Mouse (Mus musculus) ovary, adult 18-20 months (tissue): ENCODE results near the gene Gpatch3.

Source experiments
- DNase-seq: peaks from one replicate; pipeline ENCODE4 v3.0.0; 2022; ENCODE audit warnings: low spot score, mixed read lengths

Gene Gpatch3

GRCm38 (mm10) chr4:133584059-133584951, 9.8 kb downstream of the Gpatch3 start, which contains the start of gene Gpn2:
TSS of gene Gpn2 (plus strand) at chr4:133584362.
- DNase-seq, result peak; percentile 66

GRCm38 (mm10) chr4:133592570-133592969, 18.0 kb downstream of the Gpatch3 start:
- no peak for DNase-seq

GRCm38 (mm10) chr4:133595538-133595937, 21.0 kb downstream of the Gpatch3 start:
- DNase-seq, result no peak

- DNase-seq, result no peak
These were observed 21.5 kb downstream of the Gpatch3 start for GRCm38 (mm10) chr4:133596084-133596483.

GRCm38 (mm10) chr4:133598616-133599015, 24.1 kb downstream of the Gpatch3 start:
- DNase-seq, result no peak

GRCm38 (mm10) chr4:133599116-133599515, 24.6 kb downstream of the Gpatch3 start:
- DNase-seq, result no peak

- DNase-seq, result peak; percentile 92
These were observed 25.1 kb downstream of the Gpatch3 start for GRCm38 (mm10) chr4:133599571-133600073.

- no peak for DNase-seq
These were observed 25.8 kb downstream of the Gpatch3 start for GRCm38 (mm10) chr4:133600306-133600705.

GRCm38 (mm10) chr4:133601721-133602218, 27.2 kb downstream of the Gpatch3 start, which contains the start of gene Sfn:
TSS of gene Sfn (minus strand) at chr4:133602168.
- peak; percentile 34 for DNase-seq

- DNase-seq, result no peak
These were observed 28.5 kb downstream of the Gpatch3 start for GRCm38 (mm10) chr4:133603056-133603455.

GRCm38 (mm10) chr4:133604175-133604574, 29.6 kb downstream of the Gpatch3 start:
- no peak for DNase-seq

GRCm38 (mm10) chr4:133604856-133605255, 30.3 kb downstream of the Gpatch3 start:
- no peak for DNase-seq

GRCm38 (mm10) chr4:133605330-133605729, 30.8 kb downstream of the Gpatch3 start:
- DNase-seq, result no peak

GRCm38 (mm10) chr4:133607284-133607683, 32.7 kb downstream of the Gpatch3 start:
- no peak for DNase-seq

- peak; percentile 59 for DNase-seq
These were observed 35.2 kb downstream of the Gpatch3 start for GRCm38 (mm10) chr4:133609719-133610118.

GRCm38 (mm10) chr4:133611815-133612214, 37.3 kb downstream of the Gpatch3 start:
- no peak for DNase-seq

GRCm38 (mm10) chr4:133612416-133612815, 37.9 kb downstream of the Gpatch3 start:
- DNase-seq, result no peak

GRCm38 (mm10) chr4:133613026-133613425, 38.5 kb downstream of the Gpatch3 start:
- no peak for DNase-seq

- DNase-seq, result no peak
These were observed 39.3 kb downstream of the Gpatch3 start for GRCm38 (mm10) chr4:133613867-133614266.

- peak; percentile 54 for DNase-seq
These were observed 39.8 kb downstream of the Gpatch3 start for GRCm38 (mm10) chr4:133614274-133614761.

- no peak for DNase-seq
These were observed 40.9 kb downstream of the Gpatch3 start for GRCm38 (mm10) chr4:133615416-133615815.

- DNase-seq, result no peak
These were observed 43.4 kb downstream of the Gpatch3 start for GRCm38 (mm10) chr4:133617936-133618335.
